Mouse (Mus musculus) G1E (cell line): ENCODE data around the gene Defa26. TPM values are rescaled to one million over a fixed set of nuclear protein-coding genes. Genes with fewer than 3 reads are reported as not detected.
"Not testable (repeated sequence)": the region's sequence is repeated elsewhere in the genome, so short reads cannot be mapped to it uniquely, and the experiment has no call there.

Experiments used
- ATAC-seq: 2 replicates; pipeline ENCODE4 v1.8.0; 2016; ENCODE audit warnings: mild to moderate bottlenecking; ENCODE audit not compliant: insufficient number of reproducible peaks, poor library complexity, low FRiP score, severe bottlenecking; ENCODE audit errors: extremely low read depth
- DNase-seq: peaks from one replicate; pipeline ENCODE4 v3.0.0; 2012; ENCODE audit warnings: low spot score
- H3K27me3 ChIP-seq: 2 replicates; pipeline ENCODE4 v1.6.1; 2012; ENCODE audit warnings: mild to moderate bottlenecking, low read length, inconsistent platforms; ENCODE audit not compliant: insufficient read depth
- H3K36me3 ChIP-seq: replicated peaks from 2 replicates; pipeline ENCODE3; 2012; ENCODE audit warnings: mild to moderate bottlenecking, inconsistent platforms
- H3K4me1 ChIP-seq: 2 replicates; pipeline ENCODE4 v1.6.1; 2012; ENCODE audit warnings: low read depth, low read length, inconsistent platforms, mixed read lengths; ENCODE audit not compliant: insufficient read depth
- H3K4me3 ChIP-seq: 2 replicates; pipeline ENCODE4 v1.5.1; 2012; ENCODE audit warnings: low read depth, mild to moderate bottlenecking, inconsistent platforms, low read length, moderate library complexity, mixed read lengths
- H3K9me3 ChIP-seq: replicated peaks from 2 replicates; pipeline ENCODE4 v1.6.1; 2012; ENCODE audit warnings: inconsistent platforms
- polyA plus RNA-seq: library from polyadenylated mRNA; stranded (reverse); fragments of >175 nt; gene quantifications from 2 replicates; pipeline ENCODE4 v1.2.3, GENCODE M21; 2012
- total RNA-seq, 2 experiments: library from RNA; stranded (forward) in 1 of 2; stranded (reverse) in 1 of 2; fragments of 200-1000 nt in 1 of 2; fragments of >200 nt in 1 of 2; fragmentation: Nextera tagmentation in 1 of 2; gene quantifications; 2 replicates each; pipeline ENCODE4 v1.2.3; 2014 to 2017

The Defa26 gene
- total RNA-seq (2014; fragmentation: Nextera tagmentation) (not detected in 2 replicates), total RNA-seq (2017) (not detected in 2 replicates), polyA plus RNA-seq (not detected in 2 replicates)

DNA sequence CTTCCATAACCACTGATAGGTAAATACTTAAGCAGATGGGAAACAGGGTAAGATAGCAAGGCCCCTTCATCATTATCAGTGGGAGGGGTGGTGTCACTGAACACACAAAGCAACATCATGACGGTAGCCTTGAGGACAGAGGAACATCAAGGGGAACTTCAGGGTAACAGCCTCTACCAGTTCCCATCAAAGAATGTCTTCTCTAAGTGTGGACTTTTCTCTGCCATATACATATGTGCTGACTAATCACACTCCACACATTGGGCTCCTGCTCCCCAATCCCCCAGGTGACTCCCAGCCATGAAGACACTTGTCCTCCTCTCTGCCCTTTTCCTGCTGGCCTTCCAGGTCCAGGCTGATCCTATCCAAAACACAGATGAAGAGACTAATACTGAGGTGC is at the start of gene Defa26:
Defa26 (plus strand) TSS at position 301 of the 400 bp plus-strand sequence.
- H3K4me3 ChIP-seq, DNase-seq, ATAC-seq, H3K27me3 ChIP-seq, H3K36me3 ChIP-seq, H3K4me1 ChIP-seq, H3K9me3 ChIP-seq: not testable (repeated sequence)

DNA sequence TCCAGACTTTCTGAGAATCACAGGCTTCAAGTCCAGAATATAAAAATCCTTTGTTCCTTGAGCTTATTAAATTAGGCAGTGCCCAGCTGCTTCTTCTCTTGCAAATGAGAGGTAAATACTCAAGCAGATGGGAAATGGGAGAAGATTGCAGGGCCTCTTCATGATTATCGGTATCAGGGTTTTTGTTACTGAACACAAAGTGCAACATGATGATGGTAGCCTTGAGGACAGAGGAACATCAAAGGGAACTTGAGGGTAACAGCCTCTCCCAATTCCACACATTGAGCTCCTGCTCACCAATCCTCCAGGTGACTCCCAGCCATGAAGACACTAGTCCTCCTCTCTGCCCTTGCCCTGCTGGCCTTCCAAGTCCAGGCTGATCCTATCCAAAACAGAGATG is 35.3 kb upstream of the Defa26 start, which contains the start of gene Defa28:
Defa28 (plus strand) TSS at position 301 of the 400 bp plus-strand sequence.
- not testable (repeated sequence) for DNase-seq, ATAC-seq, H3K36me3 ChIP-seq, H3K4me3 ChIP-seq, H3K9me3 ChIP-seq, H3K27me3 ChIP-seq, H3K4me1 ChIP-seq

DNA sequence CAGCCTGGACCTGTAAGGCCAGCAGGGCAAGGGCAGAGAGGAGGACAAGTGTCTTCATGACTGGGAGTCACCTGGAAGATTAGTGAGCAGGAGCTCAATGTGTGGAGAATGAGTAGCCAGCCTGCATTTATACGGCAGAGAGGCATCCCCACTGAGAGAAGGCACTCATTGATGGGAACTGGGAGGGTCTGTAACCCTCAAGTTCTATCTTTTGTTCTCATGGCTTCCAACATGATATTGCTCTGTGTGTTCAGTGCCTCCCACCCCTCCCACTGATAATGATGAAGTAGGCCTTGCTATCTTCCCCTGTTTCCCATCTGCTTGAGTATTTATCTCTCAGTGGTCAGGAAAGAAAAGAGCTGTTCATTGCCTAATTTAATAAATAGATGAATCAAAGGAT is 23.6 kb upstream of the Defa26 start, which contains the start of gene Gm7861:
Gm7861 (minus strand) TSS at position 101 of the 400 bp plus-strand sequence.
- not testable (repeated sequence) for ATAC-seq, H3K36me3 ChIP-seq, DNase-seq, H3K4me1 ChIP-seq, H3K4me3 ChIP-seq, H3K27me3 ChIP-seq, H3K9me3 ChIP-seq

DNA sequence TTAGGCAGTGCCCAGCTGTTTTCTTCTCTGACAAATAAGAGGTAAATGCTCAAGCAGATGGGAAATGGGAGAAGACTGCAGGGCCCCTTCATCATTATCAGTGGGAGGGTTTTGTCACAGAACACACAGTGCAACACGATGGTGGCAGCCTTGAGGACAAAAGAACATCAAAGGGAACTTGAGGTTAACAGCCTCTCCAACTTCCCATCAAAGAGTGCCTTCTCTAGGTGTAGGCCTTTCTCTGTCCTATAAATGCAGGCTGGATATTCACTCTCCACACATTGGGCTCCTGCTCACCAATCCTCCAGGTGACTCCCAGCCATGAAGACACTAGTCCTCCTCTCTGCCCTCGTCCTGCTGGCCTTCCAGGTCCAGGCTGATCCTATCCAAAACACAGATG is 37.5 kb downstream of the Defa26 start, which contains the start of gene Defa17:
Defa17 (plus strand) TSS at position 301 of the 400 bp plus-strand sequence.
- not testable (repeated sequence) for H3K9me3 ChIP-seq, H3K4me1 ChIP-seq, H3K4me3 ChIP-seq, ATAC-seq, H3K36me3 ChIP-seq, DNase-seq, H3K27me3 ChIP-seq

DNA sequence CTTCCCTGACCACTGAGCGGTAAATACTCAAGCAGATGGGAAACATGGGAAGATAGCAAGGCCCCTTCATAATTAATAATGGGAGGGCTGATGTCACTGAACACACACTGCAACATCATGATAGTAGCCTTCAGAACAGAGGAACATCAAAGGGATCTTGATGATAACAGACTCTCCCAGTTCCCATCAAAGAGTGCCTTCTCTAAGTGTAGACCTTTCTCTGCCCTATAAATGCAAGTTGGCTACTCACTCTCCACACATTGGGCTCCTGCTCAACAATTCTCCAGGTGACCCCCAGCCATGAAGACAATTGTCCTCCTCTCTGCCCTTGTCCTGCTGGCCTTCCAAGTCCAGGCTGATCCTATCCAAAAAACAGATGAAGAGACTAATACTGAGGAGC is 47.5 kb downstream of the Defa26 start, which contains the start of gene Defa34:
Defa34 (plus strand) TSS at position 301 of the 400 bp plus-strand sequence.
- not testable (repeated sequence) for ATAC-seq, H3K9me3 ChIP-seq, H3K27me3 ChIP-seq, DNase-seq, H3K4me1 ChIP-seq, H3K36me3 ChIP-seq, H3K4me3 ChIP-seq

Other genes starting within 250 kb of the Defa26 start
- gene Defa2, start 239.7 kb upstream of the Defa26 start, total RNA-seq (2014; fragmentation: Nextera tagmentation), result not detected in 2 replicates
- not detected in 2 replicates for gene Defa2, start 239.7 kb upstream of the Defa26 start, total RNA-seq (2017)
- not detected in 2 replicates for gene Defa2, start 239.7 kb upstream of the Defa26 start, polyA plus RNA-seq
- gene Defa33, start 226.4 kb upstream of the Defa26 start, total RNA-seq (2014; fragmentation: Nextera tagmentation), result not detected in 2 replicates
- gene Defa33, start 226.4 kb upstream of the Defa26 start, total RNA-seq (2017), result not detected in 2 replicates
- not detected in 2 replicates for gene Defa33, start 226.4 kb upstream of the Defa26 start, polyA plus RNA-seq
- not detected in 2 replicates for gene Defa36, start 190.8 kb upstream of the Defa26 start, total RNA-seq (2014; fragmentation: Nextera tagmentation)
- gene Defa36, start 190.8 kb upstream of the Defa26 start, total RNA-seq (2017), result not detected in 2 replicates
- gene Defa36, start 190.8 kb upstream of the Defa26 start, polyA plus RNA-seq, result not detected in 2 replicates
- not detected in 2 replicates for gene Gm7849, start 161.6 kb upstream of the Defa26 start, total RNA-seq (2014; fragmentation: Nextera tagmentation)
- not detected in 2 replicates for gene Gm7849, start 161.6 kb upstream of the Defa26 start, total RNA-seq (2017)
- gene Gm7849, start 161.6 kb upstream of the Defa26 start, polyA plus RNA-seq, result not detected in 2 replicates
- not detected in 2 replicates for gene Defa20, start 108.9 kb upstream of the Defa26 start, total RNA-seq (2014; fragmentation: Nextera tagmentation)
- gene Defa20, start 108.9 kb upstream of the Defa26 start, total RNA-seq (2017), result not detected in 2 replicates
- gene Defa20, start 108.9 kb upstream of the Defa26 start, polyA plus RNA-seq, result not detected in 2 replicates
- gene Defa32, start 89.2 kb upstream of the Defa26 start, total RNA-seq (2014; fragmentation: Nextera tagmentation), result not detected in 2 replicates
- gene Defa32, start 89.2 kb upstream of the Defa26 start, total RNA-seq (2017), result not detected in 2 replicates
- not detected in 2 replicates for gene Defa32, start 89.2 kb upstream of the Defa26 start, polyA plus RNA-seq
- gene Defa37, start 52.8 kb upstream of the Defa26 start, total RNA-seq (2014; fragmentation: Nextera tagmentation), result not detected in 2 replicates
- gene Defa37, start 52.8 kb upstream of the Defa26 start, total RNA-seq (2017), result not detected in 2 replicates
- gene Defa37, start 52.8 kb upstream of the Defa26 start, polyA plus RNA-seq, result not detected in 2 replicates
- not detected in 2 replicates for gene Defa28, start 35.2 kb upstream of the Defa26 start, total RNA-seq (2014; fragmentation: Nextera tagmentation)
- not detected in 2 replicates for gene Defa28, start 35.2 kb upstream of the Defa26 start, total RNA-seq (2017)
- not detected in 2 replicates for gene Defa28, start 35.2 kb upstream of the Defa26 start, polyA plus RNA-seq
- not detected in 2 replicates for gene Gm7861, start 23.7 kb upstream of the Defa26 start, total RNA-seq (2014; fragmentation: Nextera tagmentation)
- gene Gm7861, start 23.7 kb upstream of the Defa26 start, total RNA-seq (2017), result not detected in 2 replicates
- gene Gm7861, start 23.7 kb upstream of the Defa26 start, polyA plus RNA-seq, result not detected in 2 replicates
- not detected in 2 replicates for gene Defa17, start 37.6 kb downstream of the Defa26 start, total RNA-seq (2014; fragmentation: Nextera tagmentation)
- gene Defa17, start 37.6 kb downstream of the Defa26 start, total RNA-seq (2017), result not detected in 2 replicates
- not detected in 2 replicates for gene Defa17, start 37.6 kb downstream of the Defa26 start, polyA plus RNA-seq
- gene Defa34, start 47.6 kb downstream of the Defa26 start, total RNA-seq (2014; fragmentation: Nextera tagmentation), result not detected in 2 replicates
- gene Defa34, start 47.6 kb downstream of the Defa26 start, total RNA-seq (2017), result not detected in 2 replicates
- gene Defa34, start 47.6 kb downstream of the Defa26 start, polyA plus RNA-seq, result not detected in 2 replicates
- gene AY761184, start 85.5 kb downstream of the Defa26 start, total RNA-seq (2014; fragmentation: Nextera tagmentation), result not detected in 2 replicates
- not detected in 2 replicates for gene AY761184, start 85.5 kb downstream of the Defa26 start, total RNA-seq (2017)
- not detected in 2 replicates for gene AY761184, start 85.5 kb downstream of the Defa26 start, polyA plus RNA-seq
- gene Defa24, start 116.3 kb downstream of the Defa26 start, total RNA-seq (2014; fragmentation: Nextera tagmentation), result not detected in 2 replicates
- gene Defa24, start 116.3 kb downstream of the Defa26 start, total RNA-seq (2017), result not detected in 2 replicates
- not detected in 2 replicates for gene Defa24, start 116.3 kb downstream of the Defa26 start, polyA plus RNA-seq
- gene Defb50, start 205.4 kb downstream of the Defa26 start, total RNA-seq (2014; fragmentation: Nextera tagmentation), result not detected in 2 replicates
- gene Defb50, start 205.4 kb downstream of the Defa26 start, total RNA-seq (2017), result not detected in 2 replicates
- gene Defb50, start 205.4 kb downstream of the Defa26 start, polyA plus RNA-seq, result not detected in 2 replicates
- not detected in 2 replicates for gene Defb2, start 221.7 kb downstream of the Defa26 start, total RNA-seq (2014; fragmentation: Nextera tagmentation)
- gene Defb2, start 221.7 kb downstream of the Defa26 start, total RNA-seq (2017), result not detected in 2 replicates
- not detected in 2 replicates for gene Defb2, start 221.7 kb downstream of the Defa26 start, polyA plus RNA-seq
- gene Defb10, start 240.7 kb downstream of the Defa26 start, total RNA-seq (2014; fragmentation: Nextera tagmentation), result not detected in 2 replicates
- gene Defb10, start 240.7 kb downstream of the Defa26 start, total RNA-seq (2017), result not detected in 2 replicates
- not detected in 2 replicates for gene Defb10, start 240.7 kb downstream of the Defa26 start, polyA plus RNA-seq